Mouse (Mus musculus) cortical plate, adult 2 months (tissue): Measurements from ENCODE around the gene Krtdap. TPM values are rescaled to one million over a fixed set of nuclear protein-coding genes. Genes with fewer than 3 reads are reported as not detected.

Experiments
- H3K27ac ChIP-seq: fragments of 200-500 bp; 2 replicates; pipeline ENCODE4 v1.5.1; 2012; ENCODE audit warnings: low read length, control low read depth, inconsistent platforms; ENCODE audit not compliant: insufficient read depth
- H3K4me1 ChIP-seq: fragments of 200-500 bp; 2 replicates; pipeline ENCODE4 v1.6.1; 2011; ENCODE audit warnings: low read length; ENCODE audit not compliant: control insufficient read depth, insufficient read depth
- H3K4me3 ChIP-seq: fragments of 200-500 bp; 2 replicates; pipeline ENCODE4 v1.5.1; 2011; ENCODE audit warnings: mild to moderate bottlenecking, low read length, control low read depth; ENCODE audit not compliant: insufficient read depth
- CTCF ChIP-seq: fragments of 200-500 bp; IDR thresholded peaks from 2 replicates; pipeline ENCODE4 v1.5.1; 2011; ENCODE audit warnings: mild to moderate bottlenecking, control low read depth, low read length; ENCODE audit not compliant: insufficient read depth; ENCODE audit errors: extremely low read depth
- POLR2A ChIP-seq: fragments of 200-500 bp; IDR thresholded peaks from 2 replicates; pipeline ENCODE4 v1.6.1; 2011; ENCODE audit warnings: mild to moderate bottlenecking, low read length, control low read depth; ENCODE audit not compliant: insufficient read depth; ENCODE audit errors: extremely low read depth
- polyA plus RNA-seq: library from polyadenylated mRNA; depleted of rRNA; stranded (reverse); fragments of >200 nt; gene quantifications from 2 replicates; pipeline ENCODE4 v1.2.3, GENCODE M21; 2012

The Krtdap gene
- polyA plus RNA-seq, 1 experiment, result not detected

- Histone ChIP-seq H3K27ac (no peak overlapping the region), H3K4me1 (no peaks in the 10 kb centered on the region), H3K4me3 (no peak overlapping the region)
- TF ChIP-seq POLR2A (no peak), CTCF (no peak)
Measured at GRCm38 (mm10) chr7:30761769-30762352, 25.8 kb upstream of the Krtdap start.

GRCm38 (mm10) chr7:30763456-30763855, 24.2 kb upstream of the Krtdap start, which contains the start of gene Dmkn:
Gene Dmkn, plus strand, starts transcription at chr7:30763756.
- H3K4me3 ChIP-seq, result no peak within 1 kb of the TSS
- TF ChIP-seq POLR2A (no peak), CTCF (no peak)
- H3K27ac ChIP-seq, result no peak within 1 kb of the TSS
- H3K4me1 ChIP-seq, result no peaks in the 10 kb centered on the region

- H3K4me1 ChIP-seq, result no peaks in the 10 kb centered on the region
- no peak for TF ChIP-seq CTCF
- TF ChIP-seq POLR2A, result no peak
- no peak overlapping the region for H3K27ac ChIP-seq
- no peak overlapping the region for H3K4me3 ChIP-seq
Measured at GRCm38 (mm10) chr7:30765173-30765572, 22.5 kb upstream of the Krtdap start.

GRCm38 (mm10) chr7:30766408-30766807, 21.3 kb upstream of the Krtdap start:
- no peak for TF ChIP-seq POLR2A
- TF ChIP-seq CTCF, result no peak
- no peak overlapping the region for H3K4me3 ChIP-seq
- no peak overlapping the region for H3K27ac ChIP-seq
- no peaks in the 10 kb centered on the region for H3K4me1 ChIP-seq

GRCm38 (mm10) chr7:30769236-30769635, 18.5 kb upstream of the Krtdap start:
- no peak overlapping the region for H3K27ac ChIP-seq
- TF ChIP-seq POLR2A, result no peak
- no peak for TF ChIP-seq CTCF
- H3K4me1 ChIP-seq, result no peaks in the 10 kb centered on the region
- H3K4me3 ChIP-seq, result no peak overlapping the region

- no peak overlapping the region for H3K27ac ChIP-seq
- TF ChIP-seq POLR2A, result no peak
- no peak for TF ChIP-seq CTCF
- no peaks in the 10 kb centered on the region for H3K4me1 ChIP-seq
- no peak overlapping the region for H3K4me3 ChIP-seq
Measured at GRCm38 (mm10) chr7:30776104-30776503, 11.6 kb upstream of the Krtdap start.

GRCm38 (mm10) chr7:30777081-30777579, 10.6 kb upstream of the Krtdap start:
- no peak overlapping the region for H3K27ac ChIP-seq
- TF ChIP-seq POLR2A, result no peak
- TF ChIP-seq CTCF, result no peak
- H3K4me3 ChIP-seq, result no peak overlapping the region
- H3K4me1 ChIP-seq, result no peaks in the 10 kb centered on the region

- TF ChIP-seq CTCF (no peak), POLR2A (no peak)
- no peaks in the 10 kb centered on the region for H3K4me1 ChIP-seq
Measured at GRCm38 (mm10) chr7:30777911-30778310, 9.8 kb upstream of the Krtdap start.

GRCm38 (mm10) chr7:30781792-30782191, 5.9 kb upstream of the Krtdap start:
- TF ChIP-seq CTCF, result no peak
- no peak for TF ChIP-seq POLR2A
- no peaks in the 10 kb centered on the region; the same call in 1 of the 2 replicates for H3K4me1 ChIP-seq
- no peak overlapping the region for H3K4me3 ChIP-seq
- no peak overlapping the region for H3K27ac ChIP-seq

More at GRCm38 (mm10) chr7:30777911-30778310, 9.8 kb upstream of the Krtdap start:
- H3K4me3 ChIP-seq, result no peak overlapping the region
- no peak overlapping the region for H3K27ac ChIP-seq

- no peak overlapping the region for H3K27ac ChIP-seq
- TF ChIP-seq CTCF (no peak), POLR2A (no peak)
- no peaks in the 10 kb centered on the region; the same call in 1 of the 2 replicates for H3K4me1 ChIP-seq
- H3K4me3 ChIP-seq, result no peak overlapping the region
Measured at GRCm38 (mm10) chr7:30782658-30783057, 5.0 kb upstream of the Krtdap start.
